8 mouse cellular contexts compared by ENCODE assay signal in the genomic region with DNA sequence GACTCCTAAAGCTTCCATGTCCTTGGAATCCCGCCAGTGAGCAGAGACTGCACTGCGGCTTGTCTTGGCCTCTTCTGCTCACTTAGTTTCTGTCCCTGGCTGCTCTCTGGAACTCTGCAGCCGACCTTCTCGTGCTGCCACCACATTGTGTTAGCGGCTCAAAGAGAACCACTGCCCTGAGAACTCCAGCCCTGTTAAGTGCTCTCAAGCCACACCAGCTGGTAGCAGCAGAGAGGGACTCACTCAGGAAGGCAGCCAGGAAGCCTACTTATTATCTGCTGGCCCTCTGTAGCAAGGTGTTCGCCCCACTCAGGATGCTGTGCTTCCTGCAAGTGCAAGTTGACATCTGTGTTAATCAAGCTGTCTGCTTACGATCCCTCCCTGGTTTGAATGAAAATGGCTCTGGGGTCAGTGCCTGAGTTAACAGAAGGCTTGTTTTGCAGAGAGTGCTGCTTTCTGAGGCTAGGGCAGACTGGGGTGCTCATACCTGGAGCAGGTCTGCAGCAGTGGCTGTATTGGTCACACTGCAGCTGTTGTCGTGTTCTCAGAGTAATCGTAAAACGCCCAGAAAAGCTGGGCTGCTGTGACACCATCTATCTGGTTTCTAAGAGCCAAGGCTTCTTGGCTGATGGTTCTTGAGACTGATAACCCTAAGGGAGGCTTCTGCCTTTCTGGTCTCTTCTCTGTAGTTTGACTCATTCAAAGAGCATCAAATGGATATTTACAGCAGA. TPM values are rescaled to one million over a fixed set of nuclear protein-coding genes. Genes with fewer than 3 reads are reported as not detected.
DNase-seq lines count a peak whose midpoint lies in the region; ATAC-seq and TF ChIP-seq lines count a peak whose summit lies in the region.

No protein-coding gene starts in this region.

- H3K4me1 ChIP-seq in erythroblast, embryonic 14.5 days (ENCODE audit: control insufficient read depth): peaks cover 82% of the 10 kb centered on the region
- peaks cover 17% of the 10 kb centered on the region for H3K4me1 ChIP-seq in limb, embryonic 10.5 days
- H3K4me1 ChIP-seq in midbrain, embryonic 14.5 days (ENCODE audit: control insufficient read depth, insufficient read depth, low read length): 0 out of 2 replicates have a peak, but pooled peaks cover 3% of the 10 kb centered on the region
- H3K4me1 ChIP-seq in thymus, adult 2 months (replicated peaks; ENCODE audit: control insufficient read depth, insufficient read depth, low read length): peaks cover 8% of the 10 kb centered on the region

- intact Hi-C loops in heart, postnatal 36 days (cut with DNase I): no loop called here

- no peak for DNase-seq in frontal cortex, postnatal 25 days (ENCODE audit: low spot score in 2 of 2)
- DNase-seq in adrenal gland, adult 18-20 months (ENCODE audit: low spot score in 2 of 2): peak; percentile 46 to 49
- DNase-seq in heart, postnatal 36 days: peak; percentile 61 to 76
- DNase-seq in limb, embryonic 10.5 days (ENCODE audit: low spot score): no peak
- peak; percentile 29 for DNase-seq in midbrain, embryonic 14.5 days
- DNase-seq in thymus, adult 2 months: no peak

- no peak overlapping the region for H3K4me2 ChIP-seq in midbrain, embryonic 14.5 days (ENCODE audit: low read length)

- no peaks in the 10 kb centered on the region for H3K27me3 ChIP-seq in erythroblast, embryonic 14.5 days (ENCODE audit: control insufficient read depth)
- H3K27me3 ChIP-seq in limb, embryonic 10.5 days (ENCODE audit: low read depth, poor library complexity, severe bottlenecking): no peaks in the 10 kb centered on the region
- no peaks in the 10 kb centered on the region for H3K27me3 ChIP-seq in midbrain, embryonic 14.5 days (ENCODE audit: control insufficient read depth, insufficient read depth, low read length)
- no peaks in the 10 kb centered on the region for H3K27me3 ChIP-seq in thymus, adult 2 months (ENCODE audit: control insufficient read depth, insufficient read depth, low read length)

- H3K27ac ChIP-seq in limb, embryonic 10.5 days: 0 out of 2 replicates have a peak overlapping the region, but pooled peaks have one; percentile 28
- H3K27ac ChIP-seq in midbrain, embryonic 14.5 days (replicated peaks; ENCODE audit: low read depth, low read length): no peak overlapping the region
- H3K27ac ChIP-seq in thymus, adult 2 months (ENCODE audit: control insufficient read depth, insufficient read depth, low read length): no peak overlapping the region

- peaks cover 2% of the 10 kb centered on the region; the same call in 1 of the 2 replicates for H3K9me3 ChIP-seq in erythroblast, embryonic 14.5 days (ENCODE audit: control insufficient read depth, low read length)
- no peaks in the 10 kb centered on the region for H3K9me3 ChIP-seq in limb, embryonic 10.5 days (replicated peaks)
- no peaks in the 10 kb centered on the region for H3K9me3 ChIP-seq in midbrain, embryonic 14.5 days (ENCODE audit: control insufficient read depth, low read length)

- ATAC-seq in frontal cortex, adult (ENCODE audit: low TSS enrichment): peak; percentile 31
- ATAC-seq in midbrain, embryonic 14.5 days (ENCODE audit: low FRiP score, low TSS enrichment): no peak

- 80% methylated on average over 10 of the region's 10 CpGs for WGBS in limb, embryonic 10.5 days
- 71% methylated on average over 10 of the region's 10 CpGs for WGBS in midbrain, embryonic 14.5 days
- WGBS in thymus, adult 2 months: 60% methylated on average over 10 of the region's 10 CpGs

- no peak overlapping the region for H3K9ac ChIP-seq in midbrain, embryonic 14.5 days (replicated peaks; ENCODE audit: low read length)

- no peak for TF ChIP-seq POLR2A in thymus, adult 2 months (IDR thresholded peaks at IDR 0.05; ENCODE audit: control insufficient read depth, extremely low read depth, insufficient read depth, low read length, poor library complexity)

- TF ChIP-seq CTCF in thymus, adult 2 months (IDR thresholded peaks at IDR 0.05; ENCODE audit: borderline replicate concordance, control insufficient read depth, extremely low read depth, insufficient read depth, low read length, poor library complexity): no peak

- H3K36me3 ChIP-seq in erythroblast, embryonic 14.5 days (ENCODE audit: control insufficient read depth): peaks cover 91% of the 10 kb centered on the region
- H3K36me3 ChIP-seq in limb, embryonic 10.5 days: peaks cover 21% of the 10 kb centered on the region
- H3K36me3 ChIP-seq in midbrain, embryonic 14.5 days (ENCODE audit: control insufficient read depth, insufficient read depth, low read length): no peaks in the 10 kb centered on the region
- peaks cover 5% of the 10 kb centered on the region for H3K36me3 ChIP-seq in thymus, adult 2 months (ENCODE audit: control insufficient read depth, insufficient read depth, low read length)

- peak overlapping the region; percentile 60 for H3K4me3 ChIP-seq in erythroblast, embryonic 14.5 days (replicated peaks)
- H3K4me3 ChIP-seq in limb, embryonic 10.5 days: no peak overlapping the region
- no peak overlapping the region for H3K4me3 ChIP-seq in midbrain, embryonic 14.5 days (replicated peaks; ENCODE audit: low read depth, low read length)
- H3K4me3 ChIP-seq in thymus, adult 2 months (ENCODE audit: control insufficient read depth, insufficient read depth, low read length): no peak overlapping the region

RNA-seq across cellular contexts. Expression of a gene that starts 15.3 kb away (rescaled TPM):
- total RNA-seq in adrenal gland, adult 18-20 months (2021): 10 to 100 TPM; 39.5 to 45.6 TPM
- 4.0 and 5.2 TPM in 2 replicates for polyA plus RNA-seq in erythroblast, embryonic 14.5 days (2012)
- total RNA-seq in heart, postnatal 36 days (2021): 10 to 100 TPM; 68.3 to 81.6 TPM
- polyA plus RNA-seq in limb, embryonic 10.5 days (2016; fragmentation: Nextera tagmentation; extraction: Ambion mirVana): 17.1 and 17.2 TPM in 2 replicates
- polyA plus RNA-seq in midbrain, embryonic 14.5 days (2014; fragmentation: Nextera tagmentation; extraction: Ambion mirVana): 9.1 and 14.4 TPM in 2 replicates
- polyA plus RNA-seq in thymus, adult 2 months (2012; rRNA removed): 29.7 and 35.5 TPM in 2 replicates

Comparison
In these comparisons a context has a peak if more than half of its experiments do, and no peak if none do; other contexts are left out.
1. DNase-seq: peak in adrenal gland, adult 18-20 months (2 of 2), heart, postnatal 36 days (2 of 2) and midbrain, embryonic 14.5 days (single experiment); none in frontal cortex, postnatal 25 days (0 of 2), limb, embryonic 10.5 days (single experiment) and thymus, adult 2 months (single experiment).